Mouse (Mus musculus): Measurements from ENCODE around the gene Lhx8.

GRCm38 (mm10) chr3:154268313-154268712 is 62.1 kb downstream of the Lhx8 start:
- no peak for TF ChIP-seq CTCF (IDR thresholded peaks at IDR 0.05; ENCODE audit: extremely low read depth, insufficient read depth, insufficient read length, insufficient replicate concordance)
- no peak for TF ChIP-seq POLR2A (IDR thresholded peaks at IDR 0.05; ENCODE audit: low read depth, low read length)
